Mouse (Mus musculus): Measurements from ENCODE around the gene Cul9.
"Not testable (repeated sequence)": the region's sequence is repeated elsewhere in the genome, so short reads cannot be mapped to it uniquely, and the experiment has no call there.

Gene Cul9

GRCm38 (mm10) chr17:46545813-46546564, at the start of gene Cul9:
Gene Cul9, minus strand, starts transcription at chr17:46546388.
- peak; percentile 90 for ATAC-seq (ENCODE audit: insufficient number of reproducible peaks, low FRiP score, low TSS enrichment)

- no peak for ATAC-seq (ENCODE audit: insufficient number of reproducible peaks, low FRiP score, low TSS enrichment)
Observed at GRCm38 (mm10) chr17:46595336-46595735, 49.1 kb upstream of the Cul9 start.

- ATAC-seq (ENCODE audit: insufficient number of reproducible peaks, low FRiP score, low TSS enrichment), result no peak
Observed at GRCm38 (mm10) chr17:46594606-46595005, 48.4 kb upstream of the Cul9 start.

DNA sequence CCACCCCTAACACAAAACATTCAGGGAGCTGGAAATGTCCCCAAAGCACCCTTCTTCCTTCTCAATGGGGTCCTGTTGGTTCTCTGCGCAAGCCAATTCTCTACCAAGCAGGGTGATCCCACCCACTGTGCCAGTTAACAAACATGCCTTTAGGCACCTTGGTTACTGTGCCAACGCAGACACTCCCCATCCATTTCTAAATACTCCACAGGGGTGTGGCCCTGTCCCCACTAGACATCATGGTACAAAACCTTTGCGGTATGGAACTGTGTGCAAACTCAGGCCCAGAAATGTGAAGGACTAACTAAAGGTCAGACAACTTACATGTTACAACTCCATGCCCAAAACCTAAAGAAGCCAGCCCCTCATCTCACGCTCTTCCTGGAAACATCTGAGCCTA, 46.9 kb upstream of the Cul9 start:
- no peak for ATAC-seq (ENCODE audit: insufficient number of reproducible peaks, low FRiP score, low TSS enrichment)

DNA sequence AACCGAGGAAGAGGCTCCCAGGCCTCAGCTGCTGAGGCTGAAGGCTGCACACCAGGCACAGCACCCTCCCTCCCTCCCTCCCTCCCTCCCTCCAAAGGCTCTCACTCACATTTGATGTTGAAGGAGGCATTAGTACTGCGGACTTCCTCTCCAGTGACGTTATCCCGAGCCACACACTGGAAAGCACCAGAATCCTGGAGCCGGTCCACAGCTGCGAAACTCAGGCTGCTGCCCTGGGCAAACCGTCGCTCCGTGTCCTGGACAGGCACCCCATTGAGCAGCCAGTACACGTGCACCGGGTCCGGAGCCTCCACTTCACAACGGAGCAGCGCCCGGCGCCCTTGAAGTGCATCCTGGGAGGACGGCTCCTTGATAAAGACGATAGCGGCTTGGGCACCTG, 45.2 kb upstream of the Cul9 start:
- ATAC-seq (ENCODE audit: insufficient number of reproducible peaks, low FRiP score, low TSS enrichment), result no peak

DNA sequence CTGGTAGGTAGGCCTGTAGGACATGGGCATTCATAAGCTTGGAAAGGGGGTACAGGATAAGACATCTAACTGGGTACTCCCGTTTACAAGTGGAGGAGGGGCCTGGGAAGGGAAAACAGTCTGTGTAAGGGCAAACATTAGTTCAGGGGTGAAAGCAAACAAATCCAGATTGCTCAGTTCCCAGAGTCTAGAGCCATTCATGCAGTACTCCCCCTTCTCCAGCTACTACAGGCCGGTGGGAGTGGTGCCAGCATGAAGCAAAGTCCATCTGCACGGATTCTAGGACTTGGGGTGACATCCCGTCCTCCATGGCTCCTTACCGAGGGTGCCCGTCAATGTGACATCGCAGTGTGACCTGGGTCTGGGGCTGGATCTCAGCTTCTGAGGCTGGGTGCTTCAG, 44.3 kb upstream of the Cul9 start:
- no peak for ATAC-seq (ENCODE audit: insufficient number of reproducible peaks, low FRiP score, low TSS enrichment)

DNA sequence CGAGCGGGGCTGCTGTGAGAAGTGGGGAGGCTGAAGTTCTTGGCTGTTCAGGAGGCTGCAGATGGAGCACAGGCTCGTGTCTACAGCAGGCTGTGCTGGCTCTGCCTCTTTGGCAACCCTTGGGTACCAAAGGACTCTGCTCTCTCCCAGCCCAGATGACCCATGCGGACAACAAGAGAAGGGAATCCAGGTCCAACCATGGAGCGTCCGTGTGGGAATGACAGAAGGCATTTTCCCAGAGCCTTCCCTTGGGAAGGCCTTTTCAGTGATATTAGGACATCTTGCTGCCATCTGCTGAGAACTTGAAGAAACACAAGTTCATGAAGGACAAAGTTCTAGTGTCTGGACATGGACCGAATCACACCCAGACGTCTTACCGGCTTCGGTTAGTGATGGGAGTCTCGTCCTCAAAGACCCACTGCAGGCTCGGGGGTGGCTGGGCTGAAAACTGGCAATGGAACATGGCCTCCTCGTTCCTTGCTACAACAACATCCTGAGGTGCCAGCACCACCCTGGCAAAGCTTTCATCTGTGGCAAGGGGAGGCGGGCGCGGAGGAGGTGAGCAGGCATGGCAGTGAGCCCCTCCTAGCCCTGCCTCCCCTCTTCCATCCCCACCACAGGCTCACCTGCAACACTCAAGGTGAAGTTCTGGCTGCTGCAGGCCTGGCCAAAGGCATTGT, 43.6 kb upstream of the Cul9 start:
- no peak for ATAC-seq (ENCODE audit: insufficient number of reproducible peaks, low FRiP score, low TSS enrichment)

DNA sequence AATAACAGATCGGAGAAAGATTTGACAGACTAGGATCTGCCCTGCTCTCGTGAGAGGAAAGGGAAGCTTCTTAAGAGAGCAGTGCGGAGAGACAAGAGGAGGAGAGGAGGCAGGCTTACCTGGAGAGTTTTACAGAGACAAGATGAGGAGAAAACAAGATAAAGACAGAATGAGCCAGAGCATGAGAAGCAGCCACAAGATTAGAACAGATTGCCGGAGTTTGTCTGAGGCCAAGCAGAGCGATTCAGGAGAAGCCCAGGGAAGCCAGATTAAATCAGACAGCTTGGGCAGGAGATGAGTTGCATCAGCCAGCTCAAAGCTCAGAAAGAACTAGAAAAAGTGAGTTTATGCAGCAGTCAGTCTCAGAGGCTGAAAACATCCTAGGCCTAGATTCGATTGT, 42.7 kb upstream of the Cul9 start:
- ATAC-seq (ENCODE audit: insufficient number of reproducible peaks, low FRiP score, low TSS enrichment), result no peak

DNA sequence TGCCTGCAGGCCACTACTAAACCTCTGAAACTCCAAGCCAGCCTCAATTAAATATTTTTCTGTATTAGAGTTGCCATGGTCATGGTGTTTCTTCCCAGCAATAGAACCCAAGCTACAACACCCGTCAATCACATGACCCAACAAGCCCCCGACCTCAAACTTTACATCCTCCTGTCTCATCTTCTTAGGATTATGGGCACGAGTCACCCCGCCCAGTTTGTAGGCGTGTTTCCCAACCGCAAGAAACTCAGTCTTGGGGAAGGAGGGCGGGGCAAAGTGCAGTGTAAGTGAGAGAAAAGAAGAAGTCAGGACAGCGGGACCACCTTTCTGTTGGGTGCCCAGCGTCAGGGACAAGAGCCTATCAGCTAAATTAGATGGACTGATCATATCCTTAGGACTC, 42.0 kb upstream of the Cul9 start:
- ATAC-seq (ENCODE audit: insufficient number of reproducible peaks, low FRiP score, low TSS enrichment), result no peak

- ATAC-seq (ENCODE audit: insufficient number of reproducible peaks, low FRiP score, low TSS enrichment), result no peak
Observed at GRCm38 (mm10) chr17:46586327-46586726, 40.1 kb upstream of the Cul9 start.

GRCm38 (mm10) chr17:46578650-46579049, 32.5 kb upstream of the Cul9 start:
- ATAC-seq (ENCODE audit: insufficient number of reproducible peaks, low FRiP score, low TSS enrichment), result no peak

GRCm38 (mm10) chr17:46576070-46576469, 29.9 kb upstream of the Cul9 start:
- ATAC-seq (ENCODE audit: insufficient number of reproducible peaks, low FRiP score, low TSS enrichment), result no peak

- ATAC-seq (ENCODE audit: insufficient number of reproducible peaks, low FRiP score, low TSS enrichment), result no peak
Observed at GRCm38 (mm10) chr17:46574535-46574934, 28.3 kb upstream of the Cul9 start.

DNA sequence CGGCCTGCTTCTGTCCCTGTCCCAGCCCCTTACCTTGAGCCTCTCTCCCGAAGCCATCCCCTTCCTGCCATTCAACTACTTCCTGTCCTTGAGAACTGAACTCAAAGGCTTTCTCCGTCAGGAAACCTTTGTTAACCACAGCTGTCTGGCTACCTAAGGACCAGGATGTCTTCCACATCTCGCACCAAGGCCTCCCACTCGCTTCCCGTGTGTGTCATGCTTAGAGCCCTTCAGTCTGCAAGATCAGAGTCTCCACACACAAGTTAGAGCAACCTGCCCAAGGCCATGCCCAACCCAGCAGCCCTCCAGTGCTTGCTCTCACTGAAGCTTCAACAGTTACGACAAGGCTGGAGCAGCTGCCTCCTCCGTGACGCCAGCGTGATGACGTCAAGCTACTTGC, 24.8 kb upstream of the Cul9 start:
- ATAC-seq (ENCODE audit: insufficient number of reproducible peaks, low FRiP score, low TSS enrichment), result no peak

GRCm38 (mm10) chr17:46559146-46559545, 13.0 kb upstream of the Cul9 start:
- ATAC-seq (ENCODE audit: insufficient number of reproducible peaks, low FRiP score, low TSS enrichment), result no peak

DNA sequence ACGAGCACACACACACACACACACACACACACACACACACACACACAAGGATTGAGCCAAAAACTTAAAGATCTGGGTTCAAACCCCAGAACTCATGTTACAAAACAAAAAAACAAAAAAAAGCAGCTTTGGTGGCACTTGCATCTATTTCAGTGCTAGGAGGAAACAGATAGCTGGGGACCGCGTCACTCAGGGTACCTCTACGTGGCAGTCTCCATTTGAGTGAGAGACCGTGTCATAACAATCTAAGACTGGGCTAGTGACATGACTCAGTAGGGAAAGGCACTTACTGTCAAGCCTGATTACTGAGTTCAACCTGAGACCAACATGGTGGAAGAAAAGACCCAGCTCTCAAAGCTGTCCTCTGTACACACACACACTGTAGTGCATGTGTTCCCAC, 12.0 kb upstream of the Cul9 start:
- ATAC-seq (ENCODE audit: insufficient number of reproducible peaks, low FRiP score, low TSS enrichment), result no peak

GRCm38 (mm10) chr17:46557321-46557720, 11.1 kb upstream of the Cul9 start:
- not testable (repeated sequence) for ATAC-seq (ENCODE audit: insufficient number of reproducible peaks, low FRiP score, low TSS enrichment)

- ATAC-seq (ENCODE audit: insufficient number of reproducible peaks, low FRiP score, low TSS enrichment), result no peak
Observed at GRCm38 (mm10) chr17:46556584-46556945, 10.4 kb upstream of the Cul9 start.

DNA sequence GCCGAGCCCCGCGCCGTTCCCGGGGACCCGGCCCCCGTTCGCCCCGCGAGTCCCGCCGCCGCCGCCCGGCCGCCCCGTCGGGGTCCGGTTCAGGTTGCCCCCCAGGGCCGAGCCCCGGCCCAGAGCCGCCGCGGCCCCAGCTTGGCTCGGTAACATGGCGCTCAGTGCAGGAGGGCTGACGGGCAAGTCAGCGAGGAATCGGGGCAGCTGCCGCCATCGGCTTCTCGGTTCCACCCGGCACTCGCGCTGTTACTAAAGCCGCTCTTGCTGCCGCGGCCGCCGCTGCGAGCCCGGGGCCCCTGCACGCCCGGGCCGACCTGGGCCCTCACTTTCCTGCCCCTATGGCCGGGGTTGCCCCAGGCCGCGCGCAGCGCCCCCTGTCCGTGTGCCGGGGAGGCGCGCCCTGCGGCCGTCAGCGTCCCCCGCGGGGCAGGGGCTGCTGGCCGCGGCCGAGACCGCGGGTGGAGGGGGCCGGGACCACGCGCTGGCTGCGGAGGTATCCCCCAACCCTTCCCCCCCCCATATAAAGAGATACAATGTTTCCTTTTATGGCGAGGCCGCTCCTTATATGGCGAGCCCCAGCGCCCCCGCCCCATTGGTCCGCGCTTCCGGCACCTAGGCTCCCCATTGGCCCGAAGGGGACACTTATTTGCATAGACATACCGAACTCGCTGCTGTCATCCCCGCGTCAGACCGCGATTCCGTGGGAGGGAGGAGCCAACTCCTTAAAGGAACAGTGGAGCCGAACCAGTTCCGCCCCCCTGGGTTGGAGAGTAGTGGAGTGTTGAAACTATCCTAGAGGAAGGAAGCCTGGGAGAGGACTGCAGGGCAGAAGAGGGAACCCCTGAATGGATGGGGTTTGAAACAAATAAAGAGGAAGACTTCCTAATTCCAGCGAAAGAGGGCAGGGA, 9.7 kb upstream of the Cul9 start, which contains the start of gene Srf:
Srf (minus strand) TSS at position 503 of the 911 bp plus-strand sequence.
- ATAC-seq (ENCODE audit: insufficient number of reproducible peaks, low FRiP score, low TSS enrichment), result peak; percentile 91

DNA sequence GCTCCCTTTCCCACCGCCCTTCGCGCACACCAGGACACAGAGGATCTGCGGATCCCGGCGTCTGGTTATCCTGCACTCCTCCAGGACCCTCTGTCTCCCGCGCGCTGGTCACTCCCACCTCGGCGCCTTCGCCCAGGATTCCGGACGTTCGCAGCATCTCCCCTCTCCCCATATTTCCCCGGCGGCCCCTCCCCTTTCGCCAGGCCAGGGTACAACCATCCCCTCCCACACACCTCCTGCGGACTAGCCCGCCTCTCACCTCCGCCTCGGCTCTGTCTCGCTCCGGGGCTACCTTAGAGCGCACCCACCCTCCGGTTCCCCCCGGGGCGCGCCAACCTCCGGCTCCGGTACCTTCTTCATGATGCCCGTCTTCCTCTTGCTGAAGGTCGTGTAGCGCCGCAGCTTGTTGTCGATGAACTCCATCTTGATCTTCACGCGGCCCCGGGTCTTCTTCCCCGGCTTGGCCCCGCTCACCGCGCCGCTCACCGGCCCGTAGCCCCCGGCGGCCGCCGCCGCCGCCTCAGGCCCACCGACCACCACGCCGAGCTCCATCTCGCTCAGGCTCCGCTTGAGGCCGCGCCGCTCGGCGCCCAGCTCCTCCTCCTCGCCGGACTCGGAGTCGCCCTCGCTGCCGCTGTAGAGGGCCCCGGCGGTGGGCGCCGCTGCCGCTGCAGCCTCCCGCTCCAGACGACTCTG, 8.9 kb upstream of the Cul9 start:
- no peak for ATAC-seq (ENCODE audit: insufficient number of reproducible peaks, low FRiP score, low TSS enrichment)

- no peak for ATAC-seq (ENCODE audit: insufficient number of reproducible peaks, low FRiP score, low TSS enrichment)
Observed at GRCm38 (mm10) chr17:46554646-46554976, 8.4 kb upstream of the Cul9 start.
